Mouse (Mus musculus) thymus, adult 2 months (tissue): ENCODE results near the gene Gm15557. TPM values are rescaled to one million over a fixed set of nuclear protein-coding genes. Genes with fewer than 3 reads are reported as not detected.
"Not testable (repeated sequence)": the region's sequence is repeated elsewhere in the genome, so short reads cannot be mapped to it uniquely, and the experiment has no call there.

Experiments
- DNase-seq: peaks from one replicate; pipeline ENCODE4 v3.0.0; 2021
- H3K27ac ChIP-seq: fragments of 200-500 bp; 2 replicates; pipeline ENCODE4 v1.5.1; 2012; ENCODE audit warnings: low read length, control low read depth; ENCODE audit not compliant: control insufficient read depth, insufficient read depth
- H3K27me3 ChIP-seq: fragments of 200-500 bp; 2 replicates; pipeline ENCODE4 v1.6.1; 2012; ENCODE audit warnings: mild to moderate bottlenecking, low read length, moderate library complexity, mixed read lengths; ENCODE audit not compliant: control insufficient read depth, insufficient read depth
- H3K36me3 ChIP-seq: fragments of 200-500 bp; 2 replicates; pipeline ENCODE4 v1.6.1; 2012; ENCODE audit warnings: mild to moderate bottlenecking, low read length, moderate library complexity; ENCODE audit not compliant: control insufficient read depth, insufficient read depth
- H3K4me1 ChIP-seq: fragments of 200-500 bp; replicated peaks from 2 replicates; pipeline ENCODE4 v1.6.1; 2012; ENCODE audit warnings: low read length; ENCODE audit not compliant: control insufficient read depth, insufficient read depth
- H3K4me3 ChIP-seq: fragments of 200-500 bp; 2 replicates; pipeline ENCODE4 v1.5.1; 2012; ENCODE audit warnings: mild to moderate bottlenecking, low read length, control low read depth, moderate library complexity; ENCODE audit not compliant: control insufficient read depth, insufficient read depth
- CTCF ChIP-seq: fragments of 200-500 bp; IDR thresholded peaks from 2 replicates; pipeline ENCODE4 v1.5.1; 2012; ENCODE audit warnings: mild to moderate bottlenecking, control low read depth, low read length, moderate library complexity, borderline replicate concordance; ENCODE audit not compliant: control insufficient read depth, poor library complexity, insufficient read depth; ENCODE audit errors: extremely low read depth
- POLR2A ChIP-seq: fragments of 200-500 bp; IDR thresholded peaks from 2 replicates; pipeline ENCODE4 v1.6.1; 2012; ENCODE audit warnings: mild to moderate bottlenecking, low read length, control low read depth, moderate library complexity; ENCODE audit not compliant: control insufficient read depth, poor library complexity, insufficient read depth; ENCODE audit errors: extremely low read depth
- WGBS: fragments of 180-500 bp; shearing (Covaris S2); methylation state at CpG from one replicate; pipeline ENCODE4 v1.1.7; 2018; 5-methylcytosine and 5-hydroxymethylcytosine counted together
- polyA plus RNA-seq: library from polyadenylated mRNA; depleted of rRNA; stranded (reverse); fragments of >200 nt; gene quantifications from 2 replicates; pipeline ENCODE4 v1.2.3, GENCODE M21; 2012; rRNA removed

The Gm15557 gene
- not detected in 2 replicates for polyA plus RNA-seq

DNA sequence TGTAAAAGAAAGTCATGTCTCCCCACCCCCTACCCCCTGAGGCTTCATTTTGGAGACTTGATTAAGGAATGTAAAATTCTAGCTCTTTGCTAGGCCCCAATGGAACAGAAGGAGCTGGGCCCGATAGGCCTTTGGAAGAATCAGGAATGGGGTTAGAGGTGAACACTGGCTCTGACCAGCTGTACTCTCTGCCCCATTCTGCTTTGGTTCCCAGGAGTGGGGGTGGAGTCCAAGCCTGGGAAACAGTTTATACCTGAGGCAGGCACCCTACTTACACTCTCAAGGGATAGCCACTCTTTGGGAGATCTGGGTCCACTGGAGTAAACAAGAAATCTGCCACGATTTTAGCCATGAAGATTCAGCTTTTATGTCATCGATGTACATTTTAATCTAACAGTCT lies at the start of gene Gm15557:
Gm15557 (plus strand) TSS at position 48 of the 400 bp plus-strand sequence.
- Histone ChIP-seq H3K36me3 (no peaks in the 10 kb centered on the region), H3K4me1 (no peaks in the 10 kb centered on the region), H3K27me3 (no peaks in the 10 kb centered on the region), H3K4me3 (no peak within 1 kb of the TSS), H3K27ac (no peak within 1 kb of the TSS)
- WGBS = 97% methylated on average over 3 of the region's 3 CpGs
- TF ChIP-seq POLR2A (no peak), CTCF (no peak)
- no peak for DNase-seq

- Histone ChIP-seq H3K36me3 (peaks cover 10% of the 10 kb centered on the region), H3K4me3 (no peak overlapping the region), H3K4me1 (no peaks in the 10 kb centered on the region), H3K27ac (no peak overlapping the region), H3K27me3 (no peaks in the 10 kb centered on the region)
- DNase-seq = no peak
- WGBS = 98% methylated on average over 13 of the region's 13 CpGs
- TF ChIP-seq CTCF = no peak
- TF ChIP-seq POLR2A = no peak
Measured at GRCm38 (mm10) chr2:155894307-155895045, 46.1 kb upstream of the Gm15557 start.

GRCm38 (mm10) chr2:155895046-155895735 lies 45.3 kb upstream of the Gm15557 start:
- DNase-seq = no peak
- Histone ChIP-seq H3K27ac (no peak overlapping the region), H3K4me1 (no peaks in the 10 kb centered on the region), H3K27me3 (no peaks in the 10 kb centered on the region), H3K4me3 (no peak overlapping the region), H3K36me3 (peaks cover 10% of the 10 kb centered on the region)
- 97% methylated on average over 16 of the region's 16 CpGs for WGBS
- TF ChIP-seq POLR2A (no peak), CTCF (no peak)

GRCm38 (mm10) chr2:155902989-155903631 lies 37.4 kb upstream of the Gm15557 start:
- H3K27ac ChIP-seq = no peak overlapping the region
- DNase-seq = no peak
- H3K4me1 ChIP-seq = no peaks in the 10 kb centered on the region
- H3K27me3 ChIP-seq = no peaks in the 10 kb centered on the region
- peaks cover 7% of the 10 kb centered on the region for H3K36me3 ChIP-seq
- 95% methylated on average over 16 of the region's 16 CpGs for WGBS
- TF ChIP-seq CTCF (no peak), POLR2A (no peak)
- H3K4me3 ChIP-seq = no peak overlapping the region

DNA sequence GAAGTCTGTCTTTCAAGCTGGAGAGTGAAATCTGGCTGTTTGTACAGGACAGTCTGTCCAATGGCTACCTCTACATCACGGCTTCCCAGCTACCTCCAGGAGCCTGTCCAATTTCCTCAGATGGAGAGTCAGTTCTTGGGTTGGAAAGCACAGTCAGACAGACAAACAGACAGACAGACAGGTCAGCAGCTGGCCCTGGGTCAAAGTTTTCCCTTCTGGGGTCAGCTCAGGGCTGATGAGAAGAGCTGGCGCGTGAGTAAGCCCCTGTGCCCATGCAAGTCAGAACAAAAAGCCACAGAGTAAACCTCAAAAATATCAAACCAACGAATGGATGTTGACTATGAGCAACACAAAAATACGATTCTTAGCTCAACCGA lies 36.9 kb upstream of the Gm15557 start:
- Histone ChIP-seq H3K27me3 (no peaks in the 10 kb centered on the region), H3K4me3 (no peak overlapping the region), H3K27ac (no peak overlapping the region), H3K36me3 (peaks cover 7% of the 10 kb centered on the region), H3K4me1 (no peaks in the 10 kb centered on the region)
- TF ChIP-seq POLR2A = no peak
- TF ChIP-seq CTCF = no peak
- 92% methylated on average over 6 of the region's 6 CpGs for WGBS
- no peak for DNase-seq

DNA sequence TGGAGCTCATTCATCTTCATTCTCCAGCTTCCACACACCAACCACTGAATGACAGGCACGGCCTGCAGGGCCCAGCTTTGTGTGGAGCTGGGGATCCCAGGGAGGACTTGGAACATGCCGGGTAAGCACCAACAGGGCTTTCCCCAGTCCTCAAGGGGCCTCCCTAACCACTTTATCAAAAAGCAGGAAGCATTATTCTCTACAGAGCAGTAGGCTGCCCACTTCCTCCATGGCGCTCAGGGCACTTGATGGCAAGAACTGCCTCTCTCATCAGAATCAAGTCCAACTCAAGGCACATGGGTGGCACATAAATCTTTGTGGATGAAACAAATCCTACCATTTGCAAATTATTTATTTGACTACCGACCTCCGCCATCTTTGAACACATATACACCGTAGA lies 25.8 kb upstream of the Gm15557 start:
- no peaks in the 10 kb centered on the region for H3K27me3 ChIP-seq
- DNase-seq = no peak
- TF ChIP-seq POLR2A = no peak
- no peaks in the 10 kb centered on the region for H3K4me1 ChIP-seq
- no peak overlapping the region for H3K27ac ChIP-seq
- H3K36me3 ChIP-seq = peaks cover 18% of the 10 kb centered on the region
- H3K4me3 ChIP-seq = no peak overlapping the region
- whole genome bisulfite sequencing = 70% methylated on average over 6 of the region's 6 CpGs

DNA sequence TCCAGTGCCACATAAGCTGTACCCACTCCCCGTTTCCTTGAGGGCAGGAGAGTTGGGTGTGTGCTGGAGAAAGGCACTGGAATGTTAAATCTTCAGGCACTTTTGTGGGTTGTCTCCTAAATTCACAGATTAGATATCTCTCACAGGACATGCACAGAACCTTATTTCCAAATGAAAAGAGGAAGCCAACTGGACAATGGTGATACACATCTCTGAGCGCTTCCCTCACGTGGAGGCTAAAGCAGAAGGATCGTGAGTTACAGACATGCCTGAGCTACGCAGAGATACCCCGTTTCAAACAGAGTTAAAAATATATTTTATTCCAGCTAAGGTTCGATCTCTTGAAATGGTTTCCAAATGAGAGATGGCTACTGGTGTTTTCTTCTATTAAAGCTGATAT lies 17.4 kb upstream of the Gm15557 start:
- 95% methylated on average over 7 of the region's 7 CpGs for whole genome bisulfite sequencing
- H3K27me3 ChIP-seq = no peaks in the 10 kb centered on the region
- no peak overlapping the region for H3K4me3 ChIP-seq
- H3K27ac ChIP-seq = no peak overlapping the region
- no peak for DNase-seq
- peaks cover 6% of the 10 kb centered on the region for H3K36me3 ChIP-seq
- no peak for TF ChIP-seq CTCF
- no peak for TF ChIP-seq POLR2A
- H3K4me1 ChIP-seq = no peaks in the 10 kb centered on the region

DNA sequence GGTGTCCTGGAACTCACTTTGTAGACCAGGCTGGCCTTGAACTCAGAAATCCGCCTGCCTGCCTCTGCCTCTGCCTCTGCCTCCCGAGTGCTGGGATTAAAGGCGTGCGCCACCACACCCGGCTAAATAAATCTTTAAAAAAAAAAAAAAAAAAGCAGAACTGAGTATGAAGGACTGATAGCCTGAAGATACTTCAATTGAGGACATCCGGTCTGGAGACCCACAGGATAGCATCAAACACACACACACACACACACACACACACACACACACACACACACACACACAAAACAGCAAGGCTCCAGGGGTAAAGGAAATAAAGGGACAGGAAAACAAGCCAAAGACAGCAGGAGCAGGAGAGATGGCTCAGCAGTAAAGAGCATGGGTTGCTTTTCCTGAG lies 15.3 kb upstream of the Gm15557 start:
- DNase-seq, H3K27me3 ChIP-seq, H3K4me1 ChIP-seq, H3K36me3 ChIP-seq, H3K27ac ChIP-seq, H3K4me3 ChIP-seq: not testable (repeated sequence)
- 95% methylated on average over 6 of the region's 6 CpGs for WGBS
